Mouse (Mus musculus): Measurements from ENCODE around the gene Ndufa12. TPM values are rescaled to one million over a fixed set of nuclear protein-coding genes. Genes with fewer than 3 reads are reported as not detected.
A peak's percentile ranks its signal among the peaks of the same experiment; 100 is the strongest.

Ndufa12 gene
- polyA plus RNA-seq, 1 experiment from 2014 or later, result 473 TPM

DNA sequence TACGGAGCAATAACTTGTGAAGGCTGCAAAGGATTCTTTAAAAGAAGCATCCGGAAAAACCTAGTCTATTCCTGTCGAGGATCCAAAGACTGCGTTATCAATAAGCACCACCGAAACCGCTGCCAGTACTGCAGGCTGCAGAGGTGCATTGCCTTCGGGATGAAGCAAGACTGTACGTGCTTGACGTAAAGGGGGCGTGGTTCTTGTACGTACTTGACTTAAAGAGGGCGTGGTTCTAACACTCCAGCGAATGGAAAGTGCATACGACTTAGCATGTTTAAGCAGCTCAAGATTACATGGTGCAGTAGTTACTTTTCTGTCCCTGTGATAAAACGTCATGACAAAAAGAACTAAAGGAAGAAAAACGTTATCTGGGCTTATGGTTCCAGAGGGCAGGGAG lies 33.1 kb upstream of the Ndufa12 start:
- H3K36me3 ChIP-seq (ENCODE audit: control insufficient read depth, insufficient read depth, low read length), result peaks cover 79% of the 10 kb centered on the region
- H3K9me3 ChIP-seq (ENCODE audit: control insufficient read depth, low read length), result peaks cover 8% of the 10 kb centered on the region
- 89% methylated on average over 16 of the region's 16 CpGs for WGBS
- no peak overlapping the region for H3K27ac ChIP-seq (ENCODE audit: low read depth)
- DNase-seq (ENCODE audit: low spot score) (no peak), ATAC-seq (replicated peaks; ENCODE audit: low FRiP score, low TSS enrichment, low read depth) (no peak)
- no peak overlapping the region for H3K4me3 ChIP-seq (ENCODE audit: low read depth, low read length)
- no peaks in the 10 kb centered on the region for H3K27me3 ChIP-seq (replicated peaks; ENCODE audit: control insufficient read depth, insufficient read depth, low read length)
- H3K4me2 ChIP-seq (ENCODE audit: low read length), result no peak overlapping the region
- H3K9ac ChIP-seq (ENCODE audit: low read length), result no peak overlapping the region
- no peaks in the 10 kb centered on the region for H3K4me1 ChIP-seq (replicated peaks; ENCODE audit: control insufficient read depth, insufficient read depth, low read length)

DNA sequence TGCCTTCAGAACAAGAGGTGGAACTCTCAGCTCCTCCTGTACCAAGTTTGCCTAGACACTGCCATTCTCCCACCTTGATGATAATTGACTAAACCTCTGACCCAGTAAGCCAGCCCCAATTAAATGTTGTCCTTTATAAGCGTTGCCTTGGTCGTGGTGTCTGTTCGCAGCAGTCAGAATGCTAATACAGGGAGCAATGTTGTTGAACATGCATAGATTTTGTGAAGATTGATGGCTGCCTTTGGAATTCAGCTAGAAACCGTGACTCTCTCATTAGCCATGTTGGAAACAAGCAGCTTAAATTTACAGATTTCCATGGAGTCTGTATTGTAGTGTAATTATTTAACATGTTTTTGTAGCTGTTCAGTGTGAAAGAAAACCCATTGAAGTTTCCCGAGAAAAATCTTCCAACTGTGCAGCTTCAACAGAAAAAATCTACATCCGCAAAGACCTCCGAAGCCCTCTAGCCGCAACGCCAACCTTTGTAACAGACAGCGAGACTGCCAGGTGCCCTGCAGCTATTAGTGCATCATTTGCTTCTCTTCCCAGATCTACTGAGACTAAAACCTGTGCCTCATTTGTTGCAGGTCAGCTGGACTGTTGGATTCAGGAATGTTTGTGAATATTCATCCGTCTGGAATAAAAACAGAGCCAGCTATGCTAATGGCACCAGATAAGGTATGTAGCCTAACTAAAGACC lies 31.3 kb upstream of the Ndufa12 start:
- H3K27ac ChIP-seq (ENCODE audit: low read depth), result no peak overlapping the region
- peaks cover 8% of the 10 kb centered on the region for H3K9me3 ChIP-seq (ENCODE audit: control insufficient read depth, low read length)
- H3K4me3 ChIP-seq (ENCODE audit: low read depth, low read length), result no peak overlapping the region
- no peaks in the 10 kb centered on the region; the same call in 1 of the 2 replicates for H3K4me1 ChIP-seq (replicated peaks; ENCODE audit: control insufficient read depth, insufficient read depth, low read length)
- peaks cover 87% of the 10 kb centered on the region for H3K36me3 ChIP-seq (ENCODE audit: control insufficient read depth, insufficient read depth, low read length)
- H3K4me2 ChIP-seq (ENCODE audit: low read length), result no peak overlapping the region
- H3K9ac ChIP-seq (ENCODE audit: low read length), result no peak overlapping the region
- ATAC-seq (replicated peaks; ENCODE audit: low FRiP score, low TSS enrichment, low read depth), result no peak
- WGBS, result 93% methylated on average over 11 of the region's 11 CpGs
- H3K27me3 ChIP-seq (replicated peaks; ENCODE audit: control insufficient read depth, insufficient read depth, low read length), result no peaks in the 10 kb centered on the region
- DNase-seq (ENCODE audit: low spot score), result no peak

DNA sequence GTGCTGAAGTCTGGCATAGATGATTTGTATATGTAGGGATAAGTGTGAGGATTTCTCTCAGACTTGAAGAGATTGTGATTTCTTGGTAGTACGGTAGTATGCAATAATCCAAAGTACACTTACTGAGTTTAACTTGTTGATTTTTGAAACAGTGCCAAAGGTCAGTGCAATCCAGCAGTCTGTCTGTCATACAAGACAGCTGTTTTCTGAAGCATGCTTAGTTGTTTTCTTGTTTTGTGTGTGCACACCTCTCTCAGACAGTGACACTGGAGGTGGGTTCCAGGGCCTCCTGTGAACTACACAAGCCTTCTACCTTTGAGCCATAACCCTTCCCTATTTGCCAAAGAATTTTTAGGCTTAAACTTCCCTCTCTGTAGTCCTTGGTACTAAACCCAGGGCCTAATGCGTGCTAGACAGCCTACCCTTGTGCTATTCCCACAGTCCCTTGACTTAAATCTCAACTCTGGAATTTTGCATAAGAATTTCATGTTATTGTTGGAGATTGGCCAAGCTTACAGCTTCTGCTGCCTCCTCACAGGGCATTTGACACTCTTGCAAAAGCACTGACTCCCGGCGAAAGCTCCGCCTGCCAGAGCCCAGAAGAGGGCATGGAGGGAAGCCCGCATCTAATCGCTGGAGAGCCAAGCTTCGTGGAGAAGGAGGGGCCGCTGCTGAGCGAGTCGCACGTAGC lies 26.9 kb upstream of the Ndufa12 start:
- 0 out of 2 replicates have a peak overlapping the region, but pooled peaks have one; percentile 7 for H3K27ac ChIP-seq (ENCODE audit: low read depth)
- peaks cover 89% of the 10 kb centered on the region for H3K36me3 ChIP-seq (ENCODE audit: control insufficient read depth, insufficient read depth, low read length)
- no peak overlapping the region for H3K9ac ChIP-seq (ENCODE audit: low read length)

DNA sequence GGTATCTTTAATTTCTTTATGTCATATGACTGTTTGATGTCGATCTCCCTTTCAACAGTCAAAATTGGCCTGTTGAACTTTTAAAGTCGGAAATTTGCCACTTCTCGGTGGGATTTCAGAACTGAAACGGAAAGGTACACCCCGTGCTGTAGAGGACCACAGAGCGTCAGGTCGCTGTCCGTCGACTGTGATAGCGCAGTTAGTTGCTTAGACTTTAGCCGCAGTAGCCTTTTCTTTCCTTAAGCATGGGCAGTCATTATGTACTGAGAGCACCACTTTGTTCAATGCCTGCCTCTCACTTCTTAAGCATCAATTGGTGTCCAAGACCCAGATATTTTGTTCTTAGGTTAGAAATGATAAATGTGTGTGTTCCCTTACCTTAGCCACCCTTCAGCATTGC lies 26.4 kb upstream of the Ndufa12 start:
- H3K36me3 ChIP-seq (ENCODE audit: control insufficient read depth, insufficient read depth, low read length), result peaks cover 86% of the 10 kb centered on the region
- H3K27me3 ChIP-seq (replicated peaks; ENCODE audit: control insufficient read depth, insufficient read depth, low read length), result no peaks in the 10 kb centered on the region
- 82% methylated on average over 11 of the region's 11 CpGs for WGBS
- no peak overlapping the region for H3K4me3 ChIP-seq (ENCODE audit: low read depth, low read length)
- 0 out of 2 replicates have a peak overlapping the region, but pooled peaks have one; percentile 2 for H3K27ac ChIP-seq (ENCODE audit: low read depth)
- peaks cover 8% of the 10 kb centered on the region for H3K9me3 ChIP-seq (ENCODE audit: control insufficient read depth, low read length)
- no peak overlapping the region for H3K9ac ChIP-seq (ENCODE audit: low read length)
- ATAC-seq (replicated peaks; ENCODE audit: low FRiP score, low TSS enrichment, low read depth) (no peak), DNase-seq (ENCODE audit: low spot score) (no peak)
- no peak overlapping the region for H3K4me2 ChIP-seq (ENCODE audit: low read length)
- H3K4me1 ChIP-seq (replicated peaks; ENCODE audit: control insufficient read depth, insufficient read depth, low read length), result no peaks in the 10 kb centered on the region; the same call in 1 of the 2 replicates

More for the DNA sequence above, 26.9 kb upstream of the Ndufa12 start:
- H3K27me3 ChIP-seq (replicated peaks; ENCODE audit: control insufficient read depth, insufficient read depth, low read length), result no peaks in the 10 kb centered on the region
- DNase-seq (ENCODE audit: low spot score) (no peak), ATAC-seq (replicated peaks; ENCODE audit: low FRiP score, low TSS enrichment, low read depth) (no peak)
- H3K4me1 ChIP-seq (replicated peaks; ENCODE audit: control insufficient read depth, insufficient read depth, low read length), result no peaks in the 10 kb centered on the region; the same call in 1 of the 2 replicates
- WGBS, result 55% methylated on average over 12 of the region's 12 CpGs
- no peak overlapping the region for H3K4me2 ChIP-seq (ENCODE audit: low read length)
- no peak overlapping the region for H3K4me3 ChIP-seq (ENCODE audit: low read depth, low read length)
- H3K9me3 ChIP-seq (ENCODE audit: control insufficient read depth, low read length), result peaks cover 8% of the 10 kb centered on the region

DNA sequence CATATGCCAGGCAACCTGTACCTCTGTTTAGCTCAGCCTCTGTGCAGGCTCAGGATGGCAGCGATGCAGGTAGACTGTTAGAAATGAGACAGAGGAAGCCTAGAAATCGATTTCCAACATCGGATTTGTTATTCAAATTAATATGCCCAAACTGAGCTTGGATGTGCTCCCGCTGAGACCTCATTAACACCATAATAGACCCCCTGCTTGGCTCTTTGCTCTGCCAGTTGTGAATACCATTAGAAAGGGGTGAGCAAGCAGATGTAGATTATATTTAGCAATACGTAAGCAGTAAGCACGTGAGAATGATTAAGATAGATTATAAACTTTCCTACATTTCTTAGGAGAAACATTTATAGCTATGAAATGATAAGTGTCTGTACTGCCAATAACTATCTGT lies 25.8 kb upstream of the Ndufa12 start:
- H3K9me3 ChIP-seq (ENCODE audit: control insufficient read depth, low read length), result peaks cover 8% of the 10 kb centered on the region
- no peaks in the 10 kb centered on the region; the same call in 1 of the 2 replicates for H3K4me1 ChIP-seq (replicated peaks; ENCODE audit: control insufficient read depth, insufficient read depth, low read length)
- DNase-seq (ENCODE audit: low spot score), result no peak
- no peaks in the 10 kb centered on the region for H3K27me3 ChIP-seq (replicated peaks; ENCODE audit: control insufficient read depth, insufficient read depth, low read length)
- no peak overlapping the region for H3K4me2 ChIP-seq (ENCODE audit: low read length)
- no peak overlapping the region for H3K9ac ChIP-seq (ENCODE audit: low read length)
- no peak overlapping the region for H3K27ac ChIP-seq (ENCODE audit: low read depth)
- ATAC-seq (replicated peaks; ENCODE audit: low FRiP score, low TSS enrichment, low read depth), result no peak
- 85% methylated on average over 6 of the region's 6 CpGs for WGBS
- H3K4me3 ChIP-seq (ENCODE audit: low read depth, low read length), result no peak overlapping the region
- H3K36me3 ChIP-seq (ENCODE audit: control insufficient read depth, insufficient read depth, low read length), result peaks cover 80% of the 10 kb centered on the region

DNA sequence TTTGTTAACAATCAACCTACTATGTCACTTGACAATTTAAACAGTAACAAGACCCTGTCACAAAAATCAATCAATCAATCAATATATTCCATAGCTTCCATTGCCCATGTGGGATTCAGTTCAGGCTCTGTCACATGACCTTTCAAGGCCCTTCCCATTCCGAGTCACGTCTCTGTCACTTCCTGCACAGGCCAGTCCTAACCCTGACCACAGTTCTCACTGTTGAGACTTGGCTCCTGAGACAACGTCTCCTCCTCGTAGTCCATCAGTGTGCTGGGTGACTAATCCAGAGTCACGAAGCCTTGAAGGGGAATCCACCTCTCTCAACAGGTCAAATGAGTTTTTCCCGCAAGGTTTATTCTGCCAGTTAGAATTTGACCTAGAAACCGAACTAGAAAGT lies 23.9 kb upstream of the Ndufa12 start:
- ATAC-seq (replicated peaks; ENCODE audit: low FRiP score, low TSS enrichment, low read depth), result no peak
- H3K9me3 ChIP-seq (ENCODE audit: control insufficient read depth, low read length), result peaks cover 6% of the 10 kb centered on the region
- 82% methylated on average over 7 of the region's 7 CpGs for WGBS
- H3K9ac ChIP-seq (ENCODE audit: low read length), result no peak overlapping the region
- H3K4me3 ChIP-seq (ENCODE audit: low read depth, low read length), result no peak overlapping the region
- DNase-seq (ENCODE audit: low spot score), result no peak
- no peaks in the 10 kb centered on the region for H3K27me3 ChIP-seq (replicated peaks; ENCODE audit: control insufficient read depth, insufficient read depth, low read length)
- H3K36me3 ChIP-seq (ENCODE audit: control insufficient read depth, insufficient read depth, low read length), result peaks cover 64% of the 10 kb centered on the region
- H3K4me1 ChIP-seq (replicated peaks; ENCODE audit: control insufficient read depth, insufficient read depth, low read length), result no peaks in the 10 kb centered on the region; the same call in 1 of the 2 replicates
- H3K27ac ChIP-seq (ENCODE audit: low read depth), result no peak overlapping the region
- H3K4me2 ChIP-seq (ENCODE audit: low read length), result no peak overlapping the region

DNA sequence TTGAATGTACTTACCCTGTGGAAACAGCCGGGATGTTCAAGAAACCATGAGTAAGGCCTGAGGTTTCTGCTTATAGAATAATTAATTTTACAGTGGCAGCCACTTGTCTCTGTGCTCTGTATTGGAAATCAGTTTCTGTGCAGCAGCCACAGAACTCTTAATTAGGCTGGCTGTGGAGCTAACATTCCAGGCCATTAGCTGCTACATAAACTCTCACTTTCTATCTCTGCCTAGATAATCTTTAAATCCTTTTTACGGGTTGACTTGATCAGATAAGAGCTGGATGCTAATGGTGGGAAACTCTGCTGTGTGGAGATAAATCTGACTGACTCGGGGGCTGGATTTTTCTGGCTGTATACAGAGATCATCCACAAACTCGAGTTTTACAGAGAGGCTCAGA lies 15.3 kb upstream of the Ndufa12 start:
- WGBS, result 41% methylated on average over 4 of the region's 4 CpGs
- no peak for ATAC-seq (replicated peaks; ENCODE audit: low FRiP score, low TSS enrichment, low read depth)
- peaks cover 56% of the 10 kb centered on the region for H3K36me3 ChIP-seq (ENCODE audit: control insufficient read depth, insufficient read depth, low read length)
- no peaks in the 10 kb centered on the region for H3K9me3 ChIP-seq (ENCODE audit: control insufficient read depth, low read length)
- H3K9ac ChIP-seq (ENCODE audit: low read length), result no peak overlapping the region
- no peak overlapping the region for H3K27ac ChIP-seq (ENCODE audit: low read depth)
- no peak overlapping the region for H3K4me3 ChIP-seq (ENCODE audit: low read depth, low read length)
- no peaks in the 10 kb centered on the region for H3K27me3 ChIP-seq (replicated peaks; ENCODE audit: control insufficient read depth, insufficient read depth, low read length)
- H3K4me2 ChIP-seq (ENCODE audit: low read length), result no peak overlapping the region
- H3K4me1 ChIP-seq (replicated peaks; ENCODE audit: control insufficient read depth, insufficient read depth, low read length), result no peaks in the 10 kb centered on the region
- no peak for DNase-seq (ENCODE audit: low spot score)

DNA sequence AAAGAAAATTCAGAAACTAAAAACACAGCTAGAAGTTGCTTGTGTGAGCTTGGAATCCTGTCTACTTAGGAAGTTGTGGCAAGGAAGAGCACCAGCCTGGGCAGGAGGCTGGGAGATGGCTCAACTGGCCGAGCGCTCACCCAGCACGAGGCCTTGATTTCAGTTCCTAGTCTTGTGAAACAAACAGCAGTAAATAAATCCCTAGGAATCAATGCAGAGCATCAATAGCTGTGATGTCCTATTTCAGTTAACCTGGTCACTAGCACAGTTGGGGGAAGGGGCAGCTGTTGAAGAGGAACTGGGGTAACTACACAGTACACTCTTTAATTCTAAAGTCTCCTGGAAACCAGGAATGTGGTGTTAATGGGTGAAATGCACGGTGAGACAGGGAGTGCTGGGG lies 6.5 kb downstream of the Ndufa12 start:
- no peak for DNase-seq (ENCODE audit: low spot score)

More for the DNA sequence above, 6.5 kb downstream of the Ndufa12 start:
- H3K27ac ChIP-seq (ENCODE audit: low read depth), result no peak overlapping the region
- no peak overlapping the region for H3K9ac ChIP-seq (ENCODE audit: low read length)
- no peak overlapping the region for H3K4me3 ChIP-seq (ENCODE audit: low read depth, low read length)
- no peak overlapping the region for H3K4me2 ChIP-seq (ENCODE audit: low read length)
- H3K27me3 ChIP-seq (replicated peaks; ENCODE audit: control insufficient read depth, insufficient read depth, low read length), result no peaks in the 10 kb centered on the region
- no peak for ATAC-seq (replicated peaks; ENCODE audit: low FRiP score, low TSS enrichment, low read depth)
- H3K9me3 ChIP-seq (ENCODE audit: control insufficient read depth, low read length), result no peaks in the 10 kb centered on the region
- H3K4me1 ChIP-seq (replicated peaks; ENCODE audit: control insufficient read depth, insufficient read depth, low read length), result no peaks in the 10 kb centered on the region
- WGBS, result 93% methylated on average over 4 of the region's 4 CpGs
- peaks cover 71% of the 10 kb centered on the region for H3K36me3 ChIP-seq (ENCODE audit: control insufficient read depth, insufficient read depth, low read length)

Measured in intestine, embryonic 14.5 days (tissue).